Mouse (Mus musculus) small intestine, adult 2 months (tissue): ENCODE measurements at regions not wholly inside any gene's neighbourhood (a gene's known extent, or its start where the extent isn't known, plus 50 kb on each side); places are given as distances from the start of the nearest gene placed in this dataset.

Experiments
- CTCF ChIP-seq: fragments of 200-500 bp; IDR thresholded peaks from 2 replicates; pipeline ENCODE4 v1.5.1; 2012; ENCODE audit warnings: low read depth, mild to moderate bottlenecking, control low read depth, inconsistent platforms, low read length, moderate library complexity, mixed read lengths; ENCODE audit not compliant: insufficient replicate concordance, insufficient read length; ENCODE audit errors: extremely low read depth
- POLR2A ChIP-seq: fragments of 200-500 bp; IDR thresholded peaks from 2 replicates; pipeline ENCODE4 v1.6.1; 2012; ENCODE audit warnings: low read depth, mild to moderate bottlenecking, control low read depth, inconsistent platforms, low read length, moderate library complexity

- no peak for TF ChIP-seq POLR2A
- no peak for TF ChIP-seq CTCF
Measured at GRCm38 (mm10) chr8:127811338-127811737, 547.1 kb upstream of the Nrp1 start.
